Mouse (Mus musculus): ENCODE data around the gene Ankrd34a.

The Ankrd34a gene

DNA sequence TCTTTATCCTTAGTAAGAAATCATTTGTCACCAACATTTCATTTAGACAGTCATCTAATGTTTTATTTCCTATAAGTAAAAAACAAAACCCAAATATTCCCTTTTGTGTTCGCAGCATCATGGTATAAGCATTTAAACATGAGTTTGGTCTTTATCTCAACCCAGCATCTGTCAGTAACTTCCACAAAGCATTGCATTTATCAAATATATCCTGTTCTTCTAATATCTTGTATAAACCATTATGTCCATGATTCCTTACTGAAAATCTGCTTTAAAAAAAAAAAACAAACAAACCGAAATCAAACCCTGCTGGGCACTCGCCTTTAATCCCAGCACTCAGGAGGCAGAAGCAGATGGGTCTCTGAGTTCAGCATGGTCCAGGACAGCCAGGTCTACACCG lies 10.2 kb downstream of the Ankrd34a start:
- no peak for DNase-seq (ENCODE audit: low spot score)

DNA sequence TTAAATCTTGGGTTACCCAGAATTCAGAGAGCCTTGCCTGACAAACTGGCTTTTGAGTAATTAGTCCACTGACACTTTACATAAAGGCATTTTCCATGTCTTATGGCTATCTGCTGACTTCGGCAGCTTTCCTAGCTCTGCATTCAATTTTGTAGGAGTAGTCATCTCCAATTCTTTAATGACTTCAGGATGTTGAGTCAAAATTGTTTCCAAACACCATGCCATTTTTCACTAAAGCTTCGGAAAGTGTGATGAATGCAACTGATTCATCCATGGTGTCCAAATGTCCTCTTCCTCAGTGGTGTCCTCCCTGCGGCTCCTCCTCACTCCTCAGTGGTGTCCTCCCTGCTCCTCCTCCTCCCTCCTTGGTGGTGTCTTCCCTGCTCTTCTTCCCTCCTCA lies 21.5 kb downstream of the Ankrd34a start:
- no peak for DNase-seq (ENCODE audit: low spot score)

DNA sequence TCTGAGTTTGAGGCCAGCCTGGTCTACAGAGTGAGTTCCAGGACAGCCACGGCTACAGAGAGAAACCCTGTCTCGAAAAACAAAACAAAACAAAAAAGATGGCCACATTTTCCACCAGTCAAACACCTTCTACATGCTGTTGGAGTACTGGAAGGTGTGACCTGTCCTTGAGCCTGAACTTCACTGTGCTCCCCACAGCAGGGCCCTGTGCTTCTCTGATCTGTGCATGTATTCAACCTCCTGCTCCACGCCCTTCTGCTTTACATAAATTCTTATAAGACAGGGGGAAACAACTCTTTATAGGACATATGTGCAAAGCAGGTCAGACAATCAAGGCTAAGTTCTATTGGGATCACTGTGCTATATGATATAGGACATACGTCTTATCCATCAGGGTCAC lies 26.8 kb downstream of the Ankrd34a start:
- DNase-seq (ENCODE audit: low spot score) = no peak

DNA sequence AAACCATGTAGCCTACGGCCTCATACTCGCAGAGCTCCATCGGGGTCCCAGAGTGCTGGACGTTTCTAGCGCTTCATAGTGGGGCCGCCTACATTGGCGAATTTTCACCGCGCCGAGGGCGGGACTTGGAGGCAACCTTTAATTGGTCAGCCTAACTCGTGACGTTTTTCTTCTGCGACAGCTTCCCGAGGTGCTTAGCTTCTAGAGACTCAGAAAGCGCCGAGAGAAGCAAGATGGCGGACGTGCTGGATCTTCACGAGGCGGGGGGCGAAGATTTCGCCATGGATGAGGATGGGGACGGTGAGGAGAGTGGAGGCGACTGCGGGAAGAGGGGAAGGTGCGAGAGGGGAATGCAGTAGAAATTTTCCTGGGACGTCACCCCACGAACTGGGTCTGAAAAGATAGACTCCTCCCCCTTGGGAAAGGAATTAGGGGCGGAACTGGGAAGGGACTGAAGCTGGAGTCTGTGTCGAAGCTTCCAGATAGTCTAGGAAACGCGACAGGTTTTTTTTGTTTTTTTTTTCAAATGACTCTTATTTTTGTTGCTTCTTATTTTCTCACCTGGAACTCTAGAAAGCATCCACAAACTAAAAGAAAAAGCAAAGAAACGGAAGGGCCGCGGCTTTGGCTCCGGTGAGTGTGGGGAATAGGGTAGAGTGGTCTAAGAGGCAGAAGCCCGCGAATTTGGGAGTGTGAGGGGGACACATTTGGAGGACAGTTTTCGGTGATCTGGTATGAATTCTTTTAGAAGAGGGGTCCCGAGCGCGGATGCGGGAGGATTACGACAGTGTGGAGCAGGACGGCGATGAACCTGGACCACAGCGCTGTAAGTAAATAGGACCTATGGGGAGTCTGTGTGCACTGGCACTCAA lies 33.5 kb downstream of the Ankrd34a start, which contains the start of gene Rbm8a:
Gene Rbm8a, plus strand, starts transcription at position 205 of the 872 bp plus-strand sequence.
- DNase-seq (ENCODE audit: low spot score) = peak; percentile 95

DNA sequence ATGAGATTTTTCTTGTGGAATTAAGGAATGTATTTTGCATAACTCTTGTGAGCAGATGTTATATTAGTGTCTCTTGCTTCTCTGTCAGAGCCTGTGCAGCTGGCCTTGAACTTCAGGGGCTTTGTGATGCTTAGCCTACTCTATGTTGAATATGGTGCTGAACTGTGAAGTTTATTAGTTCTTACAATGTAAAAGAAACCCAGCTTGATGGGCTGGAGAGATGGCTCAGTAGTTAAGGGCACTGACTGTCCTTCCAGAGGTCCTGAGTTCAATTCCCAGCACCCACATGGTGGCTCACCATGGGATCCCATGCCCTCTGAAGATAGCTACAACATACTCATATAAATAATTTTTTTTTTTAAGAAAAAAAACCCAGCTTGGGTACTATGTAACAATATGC lies 35.6 kb downstream of the Ankrd34a start:
- no peak for DNase-seq (ENCODE audit: low spot score)

DNA sequence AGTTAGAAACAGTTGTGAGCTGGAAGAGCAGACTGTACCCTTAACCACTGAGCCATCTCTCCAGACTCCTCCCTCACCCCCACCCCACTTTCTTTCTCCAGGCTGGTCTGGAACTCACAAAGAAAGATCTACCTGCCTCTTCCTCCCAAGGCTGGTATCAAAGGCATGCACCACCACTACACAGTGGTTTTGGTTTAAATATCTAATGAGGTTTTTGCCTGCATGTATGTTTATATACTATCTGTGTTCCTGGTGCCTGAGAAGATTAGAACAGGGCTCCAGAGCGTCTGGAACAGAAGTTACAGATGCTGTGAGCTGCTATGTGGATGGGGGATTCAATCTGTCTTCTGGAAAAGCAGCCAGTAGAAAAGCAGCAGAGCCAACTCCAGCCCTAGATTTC lies 37.6 kb downstream of the Ankrd34a start:
- no peak for DNase-seq (ENCODE audit: low spot score)

DNA sequence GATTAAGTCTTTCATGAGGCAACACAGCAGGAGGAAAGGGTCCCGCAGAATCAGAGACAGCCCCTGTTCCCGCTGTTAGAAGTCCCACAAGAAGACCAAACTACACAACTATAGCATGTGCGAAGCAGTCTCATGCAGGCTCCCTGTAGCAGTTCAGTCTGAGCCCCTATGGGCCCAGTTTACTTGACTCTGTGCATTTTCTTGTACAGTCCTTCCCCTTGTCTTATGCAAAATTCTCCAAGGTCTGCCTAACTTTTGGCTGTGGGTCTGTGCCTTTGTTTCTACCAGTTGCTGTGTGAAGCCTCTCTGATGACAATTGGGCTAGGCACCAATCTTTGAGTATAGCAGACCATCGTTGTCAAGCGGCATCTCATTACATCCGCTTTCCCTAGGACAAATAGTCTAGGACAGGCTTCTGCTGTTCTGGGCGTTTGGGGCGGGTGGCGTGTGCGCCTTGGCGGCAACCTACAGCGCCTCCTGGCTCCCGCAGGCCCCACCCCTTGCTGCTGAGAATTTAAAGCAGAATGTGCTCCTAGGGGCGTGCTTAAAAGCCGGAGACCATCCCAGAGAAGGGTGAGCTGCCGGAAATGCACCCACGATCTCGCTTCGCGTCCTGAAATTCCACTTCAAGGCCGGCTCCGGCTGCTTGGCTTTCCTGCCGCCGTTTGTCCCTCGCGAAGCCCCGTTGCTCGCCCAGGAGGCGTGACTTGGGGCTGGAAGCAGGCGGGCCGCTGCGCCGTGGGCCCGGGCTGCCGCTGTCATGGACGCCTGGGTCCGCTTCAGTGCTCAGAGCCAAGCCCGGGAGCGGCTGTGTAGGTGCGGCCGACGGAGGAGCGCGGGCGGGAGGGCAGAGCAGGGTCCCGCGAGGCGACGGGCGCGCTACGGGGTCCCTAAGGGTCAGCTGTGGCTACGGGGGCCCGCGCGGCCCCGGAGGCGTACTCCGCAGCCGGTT lies 38.8 kb downstream of the Ankrd34a start, which contains the start of the genes Pex11b and Gm42957:
Gene Pex11b, plus strand, starts transcription at position 449 of the 952 bp plus-strand sequence.
Gene Gm42957, plus strand, starts transcription at position 547 of the 952 bp plus-strand sequence.
- peak; percentile 91 for DNase-seq (ENCODE audit: low spot score)

DNA sequence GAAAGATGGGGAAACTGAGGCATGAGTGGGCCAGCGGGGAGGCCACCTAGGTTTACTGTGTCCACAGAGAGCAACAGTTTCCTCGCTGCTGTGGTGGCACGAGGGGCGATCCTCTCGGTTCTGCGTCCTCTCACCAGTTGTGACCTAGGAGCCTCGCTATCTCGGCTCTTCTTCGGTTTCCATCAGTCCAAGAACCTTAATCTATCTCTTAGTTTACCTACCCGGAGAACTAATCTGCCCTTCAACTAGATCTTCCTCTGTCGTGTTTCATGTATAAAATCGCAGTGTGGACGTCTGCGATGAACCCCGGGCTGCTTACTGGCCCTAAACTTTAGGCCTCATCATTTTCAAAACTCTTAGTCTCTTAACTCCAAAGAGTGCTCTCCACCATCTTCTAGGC lies 39.5 kb downstream of the Ankrd34a start:
- no peak for DNase-seq (ENCODE audit: low spot score)

DNA sequence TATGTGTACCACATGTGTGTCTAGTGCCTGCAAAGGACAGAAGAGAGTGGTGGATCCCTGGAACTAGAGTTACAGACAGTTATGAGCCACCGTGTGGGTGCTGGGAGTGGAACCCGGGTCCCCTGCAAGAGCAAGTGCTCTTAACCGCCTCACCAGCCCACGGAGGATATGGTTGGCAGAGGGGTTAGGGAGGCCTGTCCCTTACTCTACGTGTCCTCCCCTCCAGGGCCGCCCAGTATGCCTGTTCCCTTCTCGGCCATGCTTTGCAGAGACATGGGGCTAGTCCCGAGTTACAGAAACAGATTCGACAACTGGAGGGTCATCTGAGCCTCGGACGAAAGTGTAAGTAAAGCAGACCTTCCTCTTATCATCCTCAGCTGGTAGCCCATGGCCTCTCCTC lies 40.0 kb downstream of the Ankrd34a start:
- peak; percentile 48 for DNase-seq (ENCODE audit: low spot score)

DNA sequence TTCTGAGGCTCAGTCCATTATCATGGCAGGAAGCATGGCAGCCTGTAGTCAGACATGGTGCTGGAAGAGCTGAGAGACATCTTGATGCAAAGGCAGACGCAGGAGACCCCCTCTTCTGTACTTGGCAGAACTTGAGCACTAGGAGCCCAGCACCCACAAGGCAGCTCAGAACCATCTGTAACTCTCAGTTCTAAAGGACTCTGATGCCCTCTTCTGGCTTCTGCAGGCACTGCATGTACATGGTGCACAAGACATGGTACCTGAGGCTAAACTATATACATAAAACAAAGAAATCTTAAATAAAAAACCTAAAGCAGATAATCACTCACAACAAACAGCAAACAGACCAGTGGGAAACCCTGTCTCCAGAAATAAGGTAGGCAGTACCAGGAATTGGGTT lies 42.8 kb downstream of the Ankrd34a start:
- DNase-seq (ENCODE audit: low spot score) = peak; percentile 74

DNA sequence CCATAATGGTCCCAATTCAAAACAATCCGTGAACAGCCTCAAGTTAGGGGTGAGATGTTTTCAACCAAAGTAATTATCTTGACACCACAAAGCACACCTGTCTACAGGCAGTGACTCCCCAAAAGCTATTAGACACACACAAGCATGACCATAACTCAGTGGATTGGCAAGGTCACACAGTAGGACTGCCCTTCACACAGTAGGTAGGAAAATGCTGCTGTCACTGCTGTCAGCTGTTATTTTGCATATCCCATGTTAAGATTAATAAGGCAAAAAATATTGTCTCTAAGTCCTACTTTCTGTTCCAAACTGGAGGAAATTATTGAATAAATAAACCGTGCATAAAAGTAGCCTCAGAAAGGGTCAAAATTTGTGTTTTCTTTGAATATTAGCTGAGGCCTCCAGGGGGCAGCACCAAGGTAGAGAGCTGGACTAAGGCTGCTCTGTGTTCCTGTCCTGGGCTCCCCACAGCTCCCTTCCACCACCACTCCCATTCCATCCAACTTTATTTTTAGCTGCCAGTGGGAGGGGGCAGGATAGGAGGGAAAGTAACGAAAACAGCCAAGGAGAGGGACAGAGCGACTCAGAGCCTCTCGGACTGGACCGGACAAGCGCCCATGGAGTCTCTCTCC lies 48.7 kb downstream of the Ankrd34a start, which contains the start of gene Itga10:
Gene Itga10, plus strand, starts transcription at position 567 of the 632 bp plus-strand sequence.
- DNase-seq (ENCODE audit: low spot score) = peak; percentile 77

DNA sequence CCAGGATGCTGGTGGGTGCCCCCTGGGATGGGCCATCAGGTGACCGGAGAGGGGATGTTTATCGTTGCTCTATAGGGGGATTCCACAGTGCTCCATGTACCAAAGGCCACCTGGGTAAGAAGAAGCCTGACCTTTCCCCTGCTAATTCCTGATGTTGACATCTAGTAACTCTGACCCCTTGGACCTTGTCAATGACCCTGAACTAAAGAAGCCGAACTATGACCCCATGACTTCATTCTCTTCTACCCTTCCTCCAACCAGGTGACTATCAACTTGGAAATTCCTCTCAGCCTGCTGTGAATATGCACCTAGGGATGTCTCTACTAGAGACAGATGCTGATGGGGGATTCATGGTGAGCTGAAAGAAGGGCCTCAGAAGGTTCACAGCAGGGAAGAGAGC lies 50.9 kb downstream of the Ankrd34a start:
- no peak for DNase-seq (ENCODE audit: low spot score)

All from testis, postnatal 10 days (tissue).